Mouse (Mus musculus) liver, adult 2 months (tissue): ENCODE data around the gene Iffo1. TPM values are rescaled to one million over a fixed set of nuclear protein-coding genes. Genes with fewer than 3 reads are reported as not detected.

Experiments
- DNase-seq: peaks from one replicate; pipeline ENCODE4 v3.0.0-alpha.2; 2011; ENCODE audit warnings: low read depth, low spot score; ENCODE audit errors: extremely low read depth
- H3K27ac ChIP-seq: fragments of 200-500 bp; replicated peaks from 2 replicates; pipeline ENCODE4 v1.5.1; 2012; ENCODE audit warnings: low read depth, mild to moderate bottlenecking, control low read depth, inconsistent platforms, low read length; ENCODE audit not compliant: insufficient read depth
- H3K27me3 ChIP-seq: fragments of 200-500 bp; 2 replicates; pipeline ENCODE4 v1.6.1; 2012; ENCODE audit warnings: mild to moderate bottlenecking, moderate library complexity, low read length, inconsistent platforms; ENCODE audit not compliant: control insufficient read depth, insufficient read depth
- H3K36me3 ChIP-seq: fragments of 200-500 bp; 2 replicates; pipeline ENCODE4 v1.6.1; 2012; ENCODE audit warnings: low read length, inconsistent platforms; ENCODE audit not compliant: control insufficient read depth, insufficient read depth
- H3K4me1 ChIP-seq: fragments of 200-500 bp; 2 replicates; pipeline ENCODE4 v1.6.1; 2011; ENCODE audit warnings: low read length; ENCODE audit not compliant: control insufficient read depth, insufficient read depth
- H3K4me3 ChIP-seq: fragments of 200-500 bp; 2 replicates; pipeline ENCODE4 v1.5.1; 2011; ENCODE audit warnings: low read depth, mild to moderate bottlenecking, control low read depth, low read length, moderate library complexity; ENCODE audit not compliant: insufficient read depth
- H3K79me2 ChIP-seq: fragments of 200-500 bp; 2 replicates; pipeline ENCODE4 v1.6.1; 2012; ENCODE audit warnings: inconsistent platforms, mild to moderate bottlenecking, low read length, moderate library complexity; ENCODE audit not compliant: control insufficient read depth, insufficient read depth
- H3K9ac ChIP-seq: fragments of 200-500 bp; 2 replicates; pipeline ENCODE4 v1.6.1; 2012; ENCODE audit warnings: low read depth, mild to moderate bottlenecking, control low read depth, inconsistent platforms, low read length
- CTCF ChIP-seq: fragments of 200-500 bp; IDR thresholded peaks from 2 replicates; pipeline ENCODE4 v1.5.1; 2011; ENCODE audit warnings: low read depth, low read length, control low read depth
- POLR2A ChIP-seq: fragments of 200-500 bp; IDR thresholded peaks from 2 replicates; pipeline ENCODE4 v1.6.1; 2011; ENCODE audit warnings: low read length, control low read depth; ENCODE audit not compliant: insufficient read depth; ENCODE audit errors: extremely low read depth
- WGBS: fragments of 180-500 bp; shearing (Covaris S2); methylation state at CpG from one replicate; pipeline ENCODE4 v1.1.7; 2018; 5-methylcytosine and 5-hydroxymethylcytosine counted together
- polyA plus RNA-seq: library from polyadenylated mRNA; depleted of rRNA; stranded (reverse); fragments of >200 nt; gene quantifications from 2 replicates; pipeline ENCODE4 v1.2.3, GENCODE M21; 2012
- total RNA-seq: library from RNA; depleted of rRNA; stranded (reverse); fragments of >200 nt; gene quantifications from 2 replicates; pipeline ENCODE4 v1.2.3, GENCODE M21; 2014

Iffo1 gene
- total and polyA plus RNA-seq, 2 experiments = 2.5 to 9.9 TPM

- peaks cover 9% of the 10 kb centered on the region for H3K4me1 ChIP-seq
- peaks cover 14% of the 10 kb centered on the region; the same call in 1 of the 2 replicates for H3K79me2 ChIP-seq
- WGBS = 24% methylated on average over 10 of the region's 10 CpGs
- peak overlapping the region; percentile 65 for H3K9ac ChIP-seq
- TF ChIP-seq POLR2A = no peak
- no peak for TF ChIP-seq CTCF
- peak overlapping the region; percentile 55 for H3K4me3 ChIP-seq
- DNase-seq = peak; percentile 84
- H3K27me3 ChIP-seq = no peaks in the 10 kb centered on the region
- H3K27ac ChIP-seq = peak overlapping the region; percentile 96
- peaks cover 6% of the 10 kb centered on the region for H3K36me3 ChIP-seq
These were observed 22.0 kb downstream of the Iffo1 start for GRCm38 (mm10) chr6:125166861-125167650.

- H3K36me3 ChIP-seq = peaks cover 4% of the 10 kb centered on the region
- H3K4me1 ChIP-seq = peaks cover 18% of the 10 kb centered on the region
These were observed 23.0 kb downstream of the Iffo1 start for GRCm38 (mm10) chr6:125168086-125168485.

GRCm38 (mm10) chr6:125170194-125170593, 25.2 kb downstream of the Iffo1 start:
- Histone ChIP-seq H3K4me1 (peaks cover 16% of the 10 kb centered on the region), H3K36me3 (no peaks in the 10 kb centered on the region)
- TF ChIP-seq POLR2A (no peak), CTCF (no peak; the same call in 1 of the 2 replicates)

More at GRCm38 (mm10) chr6:125168086-125168485, 23.0 kb downstream of the Iffo1 start:
- peaks cover 14% of the 10 kb centered on the region; the same call in 1 of the 2 replicates for H3K79me2 ChIP-seq
- no peak overlapping the region for H3K27ac ChIP-seq
- TF ChIP-seq POLR2A (no peak), CTCF (no peak)
- no peak overlapping the region for H3K4me3 ChIP-seq
- no peak overlapping the region for H3K9ac ChIP-seq
- WGBS = 95% methylated on average over 14 of the region's 14 CpGs
- H3K27me3 ChIP-seq = no peaks in the 10 kb centered on the region
- DNase-seq = no peak

DNA sequence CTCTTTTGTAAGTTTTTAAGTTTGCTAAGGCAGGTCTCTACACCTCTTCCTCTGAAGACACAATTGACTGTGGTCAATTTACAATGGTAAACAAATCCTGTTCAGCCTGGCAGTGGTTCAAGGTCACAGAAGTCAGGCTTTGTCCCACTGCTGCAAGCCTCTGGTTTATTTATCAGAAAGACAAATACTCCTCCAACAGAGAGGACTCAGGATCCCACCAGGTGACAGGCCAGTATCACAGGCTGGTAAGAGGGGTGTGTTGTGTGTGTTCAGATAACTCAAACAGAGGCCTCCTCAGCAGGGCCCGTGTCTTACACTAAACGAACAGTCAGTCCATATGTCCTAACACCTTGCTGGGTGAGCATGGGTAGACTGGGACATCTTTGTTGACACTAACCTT, 27.4 kb downstream of the Iffo1 start:
- peak; percentile 80 for DNase-seq
- no peak overlapping the region for H3K27ac ChIP-seq
- no peaks in the 10 kb centered on the region for H3K27me3 ChIP-seq
- peaks cover 11% of the 10 kb centered on the region; the same call in 1 of the 2 replicates for H3K4me1 ChIP-seq
- no peak overlapping the region for H3K4me3 ChIP-seq
- no peak overlapping the region for H3K9ac ChIP-seq
- 32% methylated on average over 2 of the region's 2 CpGs for WGBS
- no peak for TF ChIP-seq CTCF
- TF ChIP-seq POLR2A = no peak
- H3K36me3 ChIP-seq = no peaks in the 10 kb centered on the region
- no peaks in the 10 kb centered on the region for H3K79me2 ChIP-seq

More at GRCm38 (mm10) chr6:125170194-125170593, 25.2 kb downstream of the Iffo1 start:
- Histone ChIP-seq H3K79me2 (peaks cover 2% of the 10 kb centered on the region; the same call in 1 of the 2 replicates), H3K4me3 (no peak overlapping the region), H3K27ac (no peak overlapping the region), H3K9ac (no peak overlapping the region), H3K27me3 (no peaks in the 10 kb centered on the region)
- DNase-seq = peak; percentile 26
- 88% methylated on average over 6 of the region's 6 CpGs for WGBS

DNA sequence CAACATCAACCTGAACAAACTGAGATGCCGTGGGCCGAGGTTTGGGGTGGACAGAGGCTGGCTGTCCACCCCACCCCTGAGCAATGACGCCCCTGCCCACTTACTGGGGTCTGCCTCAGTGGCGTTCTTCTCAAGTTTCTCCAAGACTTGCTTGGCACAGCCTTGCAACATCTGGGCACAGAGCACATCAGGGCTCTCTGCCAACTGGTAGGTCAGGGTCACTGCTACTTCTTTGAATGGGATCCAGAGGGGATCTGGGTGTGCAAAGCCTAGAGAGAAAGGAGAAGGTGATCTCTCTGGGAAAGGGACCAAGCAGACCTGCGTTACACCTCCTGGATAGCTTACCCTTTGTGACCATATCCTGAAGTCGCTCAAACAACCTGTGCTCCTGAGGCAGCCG, 28.2 kb downstream of the Iffo1 start:
- peak; percentile 28 for DNase-seq
- Histone ChIP-seq H3K4me3 (no peak overlapping the region), H3K36me3 (no peaks in the 10 kb centered on the region), H3K27me3 (no peaks in the 10 kb centered on the region), H3K9ac (no peak overlapping the region), H3K79me2 (no peaks in the 10 kb centered on the region), H3K27ac (no peak overlapping the region), H3K4me1 (peaks cover 10% of the 10 kb centered on the region; the same call in 1 of the 2 replicates)
- 82% methylated on average over 7 of the region's 7 CpGs for WGBS
- TF ChIP-seq CTCF (no peak), POLR2A (no peak)

DNA sequence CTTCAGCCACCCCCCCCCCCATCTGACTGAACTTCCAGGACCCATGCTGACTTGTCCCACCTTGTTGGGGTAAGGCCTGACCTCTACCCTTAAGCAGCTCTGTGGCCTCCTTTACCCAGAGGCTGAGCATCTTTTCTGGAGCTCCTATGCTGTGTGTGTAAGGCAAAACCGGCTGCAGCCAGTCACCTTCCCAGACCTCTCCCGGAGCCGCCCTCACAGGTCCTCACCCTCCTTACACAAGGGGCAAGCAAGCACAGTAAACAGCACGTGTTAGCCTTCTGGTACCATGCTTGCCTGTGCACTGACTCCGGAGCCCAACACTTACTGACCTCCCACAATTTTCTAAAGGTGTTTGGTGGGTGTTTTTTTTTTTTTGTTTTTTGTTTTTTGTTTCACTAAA, 30.4 kb downstream of the Iffo1 start:
- Histone ChIP-seq H3K4me1 (peaks cover 10% of the 10 kb centered on the region; the same call in 1 of the 2 replicates), H3K27me3 (no peaks in the 10 kb centered on the region), H3K27ac (no peak overlapping the region), H3K4me3 (no peak overlapping the region), H3K36me3 (no peaks in the 10 kb centered on the region), H3K79me2 (no peaks in the 10 kb centered on the region), H3K9ac (no peak overlapping the region)
- no peak for TF ChIP-seq POLR2A
- no peak for TF ChIP-seq CTCF
- DNase-seq = no peak
- 94% methylated on average over 5 of the region's 5 CpGs for WGBS
